Mouse (Mus musculus) stomach, embryonic 15.5 days (tissue): ENCODE data around the gene Scand1. TPM values are rescaled to one million over a fixed set of nuclear protein-coding genes. Genes with fewer than 3 reads are reported as not detected.

Experiments
- ATAC-seq: fragments of 200-750 bp; cut with Nextera tagmentation; 2 replicates; pipeline ENCODE4 v1.8.0; 2017; ENCODE audit warnings: low read depth, moderate number of reproducible peaks, moderate TSS enrichment; ENCODE audit not compliant: insufficient read depth, low FRiP score
- H3K27ac ChIP-seq: fragments of 300-500 bp; sonication (generic); 2 replicates; pipeline ENCODE4 v1.5.1; 2015; ENCODE audit warnings: mild to moderate bottlenecking, inconsistent platforms
- H3K27me3 ChIP-seq: fragments of 300-500 bp; sonication (generic); replicated peaks from 2 replicates; pipeline ENCODE4 v1.6.1; 2015; ENCODE audit warnings: inconsistent platforms
- H3K36me3 ChIP-seq: fragments of 300-500 bp; sonication (generic); 2 replicates; pipeline ENCODE4 v1.6.1; 2015; ENCODE audit warnings: inconsistent platforms
- H3K4me1 ChIP-seq: fragments of 300-500 bp; sonication (generic); 2 replicates; pipeline ENCODE4 v1.6.1; 2015; ENCODE audit warnings: inconsistent platforms
- H3K4me2 ChIP-seq: fragments of 300-500 bp; sonication (generic); 2 replicates; pipeline ENCODE4 v1.6.1; 2015; ENCODE audit warnings: mild to moderate bottlenecking, inconsistent platforms
- H3K4me3 ChIP-seq: fragments of 300-500 bp; sonication (generic); replicated peaks from 2 replicates; pipeline ENCODE4 v1.5.1; 2015; ENCODE audit warnings: inconsistent platforms
- H3K9ac ChIP-seq: fragments of 300-500 bp; sonication (generic); 2 replicates; pipeline ENCODE4 v1.6.1; 2015; ENCODE audit warnings: inconsistent platforms
- H3K9me3 ChIP-seq: fragments of 300-500 bp; sonication (generic); 2 replicates; pipeline ENCODE4 v1.6.1; 2016; ENCODE audit warnings: inconsistent platforms
- WGBS: fragments of 180-500 bp; shearing (Covaris S2); methylation state at CpG from one replicate; pipeline ENCODE4 v1.1.7; 2015; 5-methylcytosine and 5-hydroxymethylcytosine counted together
- microRNA-seq: library from miRNA; unstranded; fragments of <30 nt; microRNA quantifications from one replicate; pipeline ENCODE4, GENCODE M21; 2016
- polyA plus RNA-seq: library from polyadenylated mRNA; unstranded; fragments of >200 nt; fragmentation: Nextera tagmentation; extraction: Ambion mirVana; gene quantifications from 2 replicates; pipeline ENCODE4 v1.2.1, GENCODE M21; 2015

The Scand1 gene
- polyA plus RNA-seq, 1 experiment from 2014 or later, result 76.7 TPM

DNA sequence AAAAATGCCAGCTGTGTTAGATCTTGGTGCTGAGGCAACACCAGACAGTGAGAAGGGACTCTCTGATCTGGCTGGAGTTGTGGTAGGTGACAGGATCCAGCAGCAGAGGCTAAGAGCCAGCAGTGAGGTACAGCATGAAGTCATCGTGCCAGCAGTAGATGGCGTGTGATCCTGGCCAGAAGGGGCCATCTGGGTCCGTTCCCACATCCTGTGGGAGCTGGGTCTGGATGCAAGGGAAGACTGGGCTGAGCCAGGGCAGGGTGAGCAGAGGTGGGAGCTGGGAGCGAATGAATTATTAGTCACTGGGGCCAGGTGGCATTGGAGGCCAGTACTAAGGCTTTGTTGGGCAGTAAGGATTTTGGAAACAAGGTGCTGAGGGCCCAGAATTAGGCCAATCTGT lies 31.3 kb downstream of the Scand1 start:
- Histone ChIP-seq H3K4me1 (no peaks in the 10 kb centered on the region), H3K27me3 (no peaks in the 10 kb centered on the region), H3K4me3 (no peak overlapping the region), H3K27ac (0 out of 2 replicates have a peak overlapping the region, but pooled peaks have one; percentile 2), H3K4me2 (no peak overlapping the region), H3K9me3 (no peaks in the 10 kb centered on the region), H3K36me3 (peaks cover 7% of the 10 kb centered on the region), H3K9ac (no peak overlapping the region)
- 80% methylated on average over 4 of the region's 4 CpGs for WGBS
- ATAC-seq, result peak; percentile 76; the same call in 1 of the 2 replicates

DNA sequence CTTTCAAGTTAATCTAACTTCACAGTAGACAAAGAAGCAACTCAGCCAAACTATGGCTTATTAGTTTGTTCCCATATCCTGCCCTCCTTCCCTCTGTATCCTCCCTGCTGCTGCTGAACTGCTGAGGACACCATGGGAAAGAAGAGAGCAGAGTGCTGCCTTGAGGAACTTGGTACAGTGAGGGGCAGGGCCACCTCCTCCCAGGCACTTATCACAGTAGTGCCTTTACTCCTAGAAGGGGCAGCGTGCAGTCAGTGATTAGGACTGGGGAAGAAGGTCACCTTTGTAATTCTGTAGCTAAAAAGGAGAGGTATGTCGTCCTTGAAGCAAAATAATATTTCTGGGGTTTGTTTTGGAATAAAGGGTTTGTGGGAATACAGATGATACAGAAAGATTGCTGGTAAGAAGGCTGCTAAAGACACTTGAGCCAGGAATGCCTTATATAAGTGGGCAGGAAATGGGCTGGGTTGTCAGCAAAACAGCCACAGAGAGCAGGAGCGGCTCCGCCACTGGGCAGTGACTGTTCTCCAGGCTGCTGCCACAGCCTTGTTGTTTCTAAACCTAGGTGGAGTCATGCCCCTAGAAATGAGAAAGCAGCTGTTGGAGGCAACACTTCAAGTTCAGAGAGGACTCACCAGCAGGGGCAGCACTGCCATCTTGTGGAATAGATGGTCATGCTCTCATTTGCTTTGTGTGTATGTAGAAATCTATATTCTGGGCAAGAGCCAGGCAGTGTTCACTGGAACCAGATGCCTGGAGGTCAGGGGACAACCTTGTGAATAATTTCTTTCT lies 34.1 kb downstream of the Scand1 start:
- no peaks in the 10 kb centered on the region for H3K9me3 ChIP-seq
- ATAC-seq, result peak; percentile 72
- peak overlapping the region; percentile 3; the same call in 1 of the 2 replicates for H3K27ac ChIP-seq

DNA sequence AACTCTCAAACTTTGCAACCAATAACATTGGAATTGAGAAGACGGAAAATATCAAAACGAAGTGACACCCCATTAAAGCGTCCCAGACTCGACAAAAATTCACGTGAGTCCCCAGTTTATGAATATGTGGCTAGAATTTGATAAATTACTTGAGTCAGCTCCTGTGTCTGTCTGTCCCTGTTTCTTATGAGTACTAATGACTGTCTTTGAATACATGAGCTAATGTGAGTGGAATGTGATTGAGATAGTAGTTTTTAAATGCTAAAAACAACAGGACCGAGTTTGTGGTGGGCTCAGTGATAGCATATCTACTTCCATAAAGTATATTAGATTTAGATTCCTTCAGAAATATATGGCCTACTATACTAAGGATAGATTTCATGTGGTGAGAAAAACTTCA lies 40.0 kb downstream of the Scand1 start:
- Histone ChIP-seq H3K9me3 (no peaks in the 10 kb centered on the region), H3K36me3 (peaks cover 7% of the 10 kb centered on the region; the same call in 1 of the 2 replicates), H3K27me3 (no peaks in the 10 kb centered on the region), H3K4me3 (no peak overlapping the region), H3K9ac (no peak overlapping the region), H3K27ac (no peak overlapping the region), H3K4me2 (no peak overlapping the region), H3K4me1 (no peaks in the 10 kb centered on the region)
- 82% methylated on average over 6 of the region's 6 CpGs for WGBS
- no peak for ATAC-seq

More for the DNA sequence above, 34.1 kb downstream of the Scand1 start:
- H3K4me2 ChIP-seq, result no peak overlapping the region
- no peaks in the 10 kb centered on the region for H3K27me3 ChIP-seq
- no peak overlapping the region for H3K4me3 ChIP-seq
- WGBS, result 45% methylated on average over 4 of the region's 4 CpGs
- H3K9ac ChIP-seq, result no peak overlapping the region
- no peaks in the 10 kb centered on the region for H3K4me1 ChIP-seq
- H3K36me3 ChIP-seq, result peaks cover 6% of the 10 kb centered on the region; the same call in 1 of the 2 replicates

DNA sequence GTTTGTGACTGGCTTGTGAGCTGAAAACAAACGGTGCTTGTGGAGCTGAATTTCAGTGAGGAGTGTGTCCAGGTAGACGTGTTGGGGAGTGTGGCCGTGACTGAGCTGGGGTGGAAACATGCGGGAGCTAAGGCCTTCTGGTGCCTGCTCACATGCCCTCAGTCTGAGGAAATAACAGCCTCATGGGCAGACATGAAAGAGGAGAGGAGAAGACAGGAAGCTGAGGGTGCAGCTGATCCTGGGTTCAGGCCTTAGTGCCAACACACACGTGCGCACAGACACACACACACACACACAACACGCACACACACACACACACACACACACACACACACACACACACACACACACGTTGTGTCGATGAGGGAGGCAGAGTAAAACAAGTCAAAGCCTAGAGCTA lies 44.9 kb downstream of the Scand1 start:
- H3K4me2 ChIP-seq, result no peak overlapping the region
- H3K9ac ChIP-seq, result no peak overlapping the region
- 0 out of 2 replicates have a peak, but pooled peaks cover 5% of the 10 kb centered on the region for H3K36me3 ChIP-seq
- H3K27ac ChIP-seq, result no peak overlapping the region
- no peaks in the 10 kb centered on the region for H3K9me3 ChIP-seq
- ATAC-seq, result no peak
- H3K4me3 ChIP-seq, result no peak overlapping the region
- no peaks in the 10 kb centered on the region for H3K27me3 ChIP-seq
- WGBS, result 95% methylated on average over 9 of the region's 9 CpGs
- H3K4me1 ChIP-seq, result no peaks in the 10 kb centered on the region

GRCm38 (mm10) chr2:156263204-156263893 lies 49.2 kb downstream of the Scand1 start:
- WGBS, result 79% methylated on average over 4 of the region's 4 CpGs

More at GRCm38 (mm10) chr2:156263204-156263893, 49.2 kb downstream of the Scand1 start:
- H3K4me2 ChIP-seq, result no peak overlapping the region
- H3K9me3 ChIP-seq, result no peaks in the 10 kb centered on the region
- ATAC-seq, result no peak
- H3K9ac ChIP-seq, result no peak overlapping the region
- H3K4me3 ChIP-seq, result no peak overlapping the region
- H3K27ac ChIP-seq, result no peak overlapping the region
- peaks cover 25% of the 10 kb centered on the region; the same call in 1 of the 2 replicates for H3K36me3 ChIP-seq
- no peaks in the 10 kb centered on the region for H3K27me3 ChIP-seq
- H3K4me1 ChIP-seq, result no peaks in the 10 kb centered on the region

Small RNA genes within 50 kb of the gene (microRNA-seq; reads per million reads assigned to microRNA genes)
- not detected for gene Gm22759

Other genes starting within 250 kb of the Scand1 start
- 2.5 and 3.3 TPM in 2 replicates for gene Spag4, start 247.5 kb downstream of the Scand1 start, polyA plus RNA-seq
- 51.6 and 52.9 TPM in 2 replicates for gene Cpne1, start 200.7 kb downstream of the Scand1 start, polyA plus RNA-seq
- 18.4 and 27.0 TPM in 2 replicates for gene Rbm12, start 200.7 kb downstream of the Scand1 start, polyA plus RNA-seq
- gene Gm28036, start 185.6 kb downstream of the Scand1 start, polyA plus RNA-seq, result 12.6 and 12.9 TPM in 2 replicates
- 350 and 376 TPM in 2 replicates for gene Romo1, start 168.7 kb downstream of the Scand1 start, polyA plus RNA-seq
- 50.0 and 54.2 TPM in 2 replicates for gene Nfs1, start 168.5 kb downstream of the Scand1 start, polyA plus RNA-seq
- gene Rbm39, start 132.5 kb downstream of the Scand1 start, polyA plus RNA-seq, result 585 and 589 TPM in 2 replicates
- gene Phf20, start 116.2 kb downstream of the Scand1 start, polyA plus RNA-seq, result 55.5 and 69.4 TPM in 2 replicates
- 4.3 and 4.7 TPM in 2 replicates for gene Cnbd2, start 405 bp downstream of the Scand1 start, polyA plus RNA-seq
- gene Epb41l1, start 108.2 kb upstream of the Scand1 start, polyA plus RNA-seq, result 3.0 and 3.3 TPM in 2 replicates
- gene Aar2, start 234.9 kb upstream of the Scand1 start, polyA plus RNA-seq, result 28.0 and 30.5 TPM in 2 replicates